Mouse (Mus musculus) urinary bladder, postnatal 10 days (tissue): Measurements from ENCODE around the gene Nprl3.
"Not testable (repeated sequence)": the region's sequence is repeated elsewhere in the genome, so short reads cannot be mapped to it uniquely, and the experiment has no call there.

Source experiments
- DNase-seq: peaks from one replicate; pipeline ENCODE4 v3.0.0; 2022; ENCODE audit warnings: low spot score

Gene Nprl3

DNA sequence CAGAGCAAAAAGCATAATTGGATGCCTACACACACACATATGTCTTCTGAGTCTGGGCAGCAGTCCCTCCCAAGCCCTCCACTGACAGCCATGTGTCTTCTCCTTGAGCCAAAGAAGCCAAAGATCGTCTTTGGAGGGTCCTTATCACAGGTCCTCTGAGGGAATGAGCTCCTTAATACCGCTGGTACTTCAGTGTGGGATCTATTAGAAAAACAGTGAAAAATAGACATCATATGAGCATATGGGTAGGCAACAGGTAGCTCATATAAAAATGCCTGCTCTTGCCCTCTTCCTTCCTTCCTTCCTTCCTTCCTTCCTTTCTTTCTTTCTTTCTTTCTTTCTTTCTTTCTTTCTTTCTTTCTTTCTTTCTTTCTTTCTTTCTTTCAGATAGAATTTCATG, 17.1 kb upstream of the Nprl3 start:
- DNase-seq: not testable (repeated sequence)

DNA sequence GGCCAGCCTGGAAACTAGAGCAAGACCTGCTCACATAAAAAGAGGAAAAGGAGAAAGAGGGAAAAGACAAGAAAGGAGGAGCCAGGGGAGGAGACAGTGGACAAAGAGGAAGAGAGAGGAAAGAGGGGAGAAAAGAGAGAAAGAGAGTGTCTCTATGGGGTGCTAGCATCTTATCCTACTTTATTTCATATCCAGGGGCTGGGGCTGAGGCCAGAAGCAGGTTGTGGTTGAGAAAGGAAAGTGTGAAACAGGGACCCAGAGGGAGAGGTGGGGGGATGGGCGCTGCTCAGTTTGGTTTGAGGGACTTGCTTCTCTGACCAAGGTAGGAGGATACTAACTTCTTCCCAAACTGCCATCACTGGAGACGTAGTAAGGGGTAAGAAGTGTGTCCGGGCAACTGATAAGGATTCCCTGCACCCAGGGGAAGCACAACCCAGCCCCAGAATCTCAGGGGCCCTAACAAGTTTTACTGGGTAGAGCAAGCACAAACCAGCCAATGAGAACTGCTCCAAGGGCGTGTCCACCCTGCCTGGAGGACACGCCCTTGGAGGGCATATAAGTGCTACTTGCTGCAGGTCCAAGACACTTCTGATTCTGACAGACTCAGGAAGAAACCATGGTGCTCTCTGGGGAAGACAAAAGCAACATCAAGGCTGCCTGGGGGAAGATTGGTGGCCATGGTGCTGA, 15.7 kb upstream of the Nprl3 start, which contains the start of gene Hba-a1:
Hba-a1 (plus strand) TSS at position 421 of the 687 bp plus-strand sequence.
- DNase-seq: not testable (repeated sequence)

DNA sequence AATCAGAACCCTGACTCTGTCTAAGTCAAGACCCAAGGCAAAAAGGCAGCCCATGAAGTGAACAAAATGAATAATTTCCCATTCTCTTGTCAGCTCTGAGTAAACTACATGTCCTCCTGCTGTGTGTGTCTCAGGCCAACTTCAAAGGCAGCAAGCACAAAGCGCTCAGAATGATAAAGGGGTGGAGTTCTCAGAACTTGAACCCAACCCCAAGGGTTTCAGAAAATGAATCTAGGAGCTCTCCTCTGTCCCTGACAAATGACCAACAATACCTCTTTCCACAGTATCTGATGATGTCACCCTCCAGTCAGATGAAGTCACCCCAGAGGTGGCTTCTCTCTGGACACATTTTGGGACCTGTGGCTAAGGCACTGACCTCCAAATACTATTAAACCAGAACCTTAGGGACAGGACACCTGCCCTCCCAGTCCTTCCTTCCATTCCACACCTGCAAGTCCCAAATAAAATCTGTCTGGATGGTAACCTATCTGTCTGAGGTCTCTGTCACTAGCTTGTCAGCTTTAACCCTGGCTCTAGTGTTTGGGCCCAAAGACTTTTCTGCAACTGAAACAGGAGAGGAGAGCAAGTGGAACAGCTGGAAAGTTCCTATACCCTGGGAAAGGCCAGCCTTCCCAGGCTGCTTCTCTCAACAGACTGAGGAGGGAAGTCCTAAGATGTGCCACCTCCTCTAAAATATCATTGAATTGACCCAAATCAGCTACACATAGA, 14.1 kb upstream of the Nprl3 start:
- no peak for DNase-seq

DNA sequence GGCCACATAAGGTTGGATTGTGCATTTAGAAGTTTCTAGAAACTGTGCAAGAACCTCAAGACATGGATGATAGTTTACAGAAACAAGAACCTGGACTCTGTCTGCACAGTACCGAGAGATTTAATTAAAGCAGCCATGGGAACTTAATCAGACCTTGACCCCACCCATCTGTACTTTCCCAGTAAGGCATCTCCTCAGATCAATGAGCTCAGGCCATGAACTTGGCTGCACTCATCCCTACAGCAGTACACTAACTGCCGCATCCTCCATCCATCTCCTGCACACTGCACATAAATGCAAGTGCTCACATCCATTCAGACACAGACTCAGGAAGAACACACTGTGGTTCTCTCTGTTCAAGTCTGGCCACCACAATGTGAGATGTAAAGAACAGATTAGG, 13.1 kb upstream of the Nprl3 start:
- no peak for DNase-seq

- no peak for DNase-seq
These were observed 11.0 kb upstream of the Nprl3 start for GRCm38 (mm10) chr11:32278458-32278957.

DNA sequence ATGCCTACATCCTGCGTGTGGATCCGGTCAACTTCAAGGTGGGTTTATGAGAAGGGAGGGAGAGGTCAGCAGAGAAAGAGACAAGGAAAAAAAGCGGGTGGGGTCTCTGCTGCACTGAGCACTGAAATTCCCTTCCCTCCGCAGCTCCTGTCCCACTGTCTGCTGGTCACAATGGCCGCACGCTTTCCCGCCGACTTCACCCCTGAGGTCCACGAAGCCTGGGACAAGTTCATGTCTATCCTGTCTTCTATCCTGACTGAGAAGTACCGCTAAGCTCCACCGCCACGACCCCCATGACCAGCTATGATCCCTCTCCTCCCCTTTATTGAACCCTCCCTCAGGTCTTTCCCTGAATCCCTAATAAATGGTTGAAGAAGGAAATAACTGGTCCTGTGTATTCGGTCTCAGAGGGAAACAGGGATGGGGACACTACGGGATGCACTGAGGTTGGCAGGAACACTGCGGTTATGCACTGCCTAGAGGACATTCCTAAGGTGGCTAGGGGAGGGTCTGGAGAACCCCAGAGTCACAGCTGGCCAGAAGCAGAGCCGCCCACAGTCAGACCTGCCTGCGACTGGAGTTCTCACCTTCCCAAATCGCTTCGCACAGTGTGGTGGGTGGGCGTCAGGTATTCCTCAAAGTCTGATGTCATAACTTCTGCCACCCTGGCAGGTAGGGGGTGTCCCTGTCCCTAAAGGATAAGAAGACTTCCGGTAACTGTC, 10.4 kb upstream of the Nprl3 start:
- no peak for DNase-seq

- DNase-seq: no peak
These were observed 8.8 kb upstream of the Nprl3 start, which contains the start of gene Hba-x for GRCm38 (mm10) chr11:32276347-32276746. Gene Hba-x, plus strand, starts transcription at chr11:32276400.

DNA sequence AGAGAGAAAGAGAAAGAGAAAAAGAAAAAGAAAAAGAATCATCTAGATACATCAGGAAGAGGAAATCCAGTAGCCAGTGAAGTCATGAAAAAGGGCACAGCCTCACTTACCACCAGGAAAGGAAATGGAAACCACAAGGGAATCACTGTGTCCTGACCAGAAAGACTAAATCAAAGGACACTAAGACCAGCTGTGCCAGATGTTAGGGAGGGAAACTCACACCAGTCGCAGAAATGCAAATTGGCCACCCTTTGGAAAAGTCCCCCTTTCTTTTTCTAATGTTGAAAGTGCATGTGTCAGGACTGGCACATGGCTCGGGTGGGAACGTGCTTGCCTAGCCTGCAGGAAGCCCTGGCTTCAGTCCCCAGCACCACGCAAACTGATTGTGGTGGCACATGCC, 3.7 kb upstream of the Nprl3 start:
- DNase-seq: no peak

DNA sequence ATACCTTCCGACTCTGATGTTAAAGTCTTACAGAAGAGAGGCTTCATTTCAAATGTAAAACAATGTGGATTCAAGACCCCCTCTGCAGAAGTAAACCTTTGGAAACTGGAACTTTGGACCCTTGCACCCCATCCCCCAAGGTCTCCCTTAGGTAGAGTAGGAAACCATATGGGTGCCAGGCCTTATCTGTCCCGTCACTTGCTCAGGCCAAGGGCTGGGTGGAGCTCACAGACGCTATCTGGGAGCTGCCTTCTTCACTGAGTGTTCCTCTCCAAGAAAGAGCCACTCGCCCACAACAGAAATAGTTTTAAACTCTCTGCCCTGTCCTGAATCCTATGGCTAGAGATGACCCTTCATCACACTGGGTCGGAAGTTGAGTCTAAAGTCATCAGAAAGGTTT, 1.4 kb upstream of the Nprl3 start:
- no peak for DNase-seq

GRCm38 (mm10) chr11:32267964-32268363, 457 bp upstream of the Nprl3 start:
- DNase-seq: no peak

- DNase-seq: no peak
These were observed 731 bp downstream of the Nprl3 start for GRCm38 (mm10) chr11:32266776-32267175.

- no peak for DNase-seq
These were observed 1.3 kb downstream of the Nprl3 start for GRCm38 (mm10) chr11:32266194-32266593.

DNA sequence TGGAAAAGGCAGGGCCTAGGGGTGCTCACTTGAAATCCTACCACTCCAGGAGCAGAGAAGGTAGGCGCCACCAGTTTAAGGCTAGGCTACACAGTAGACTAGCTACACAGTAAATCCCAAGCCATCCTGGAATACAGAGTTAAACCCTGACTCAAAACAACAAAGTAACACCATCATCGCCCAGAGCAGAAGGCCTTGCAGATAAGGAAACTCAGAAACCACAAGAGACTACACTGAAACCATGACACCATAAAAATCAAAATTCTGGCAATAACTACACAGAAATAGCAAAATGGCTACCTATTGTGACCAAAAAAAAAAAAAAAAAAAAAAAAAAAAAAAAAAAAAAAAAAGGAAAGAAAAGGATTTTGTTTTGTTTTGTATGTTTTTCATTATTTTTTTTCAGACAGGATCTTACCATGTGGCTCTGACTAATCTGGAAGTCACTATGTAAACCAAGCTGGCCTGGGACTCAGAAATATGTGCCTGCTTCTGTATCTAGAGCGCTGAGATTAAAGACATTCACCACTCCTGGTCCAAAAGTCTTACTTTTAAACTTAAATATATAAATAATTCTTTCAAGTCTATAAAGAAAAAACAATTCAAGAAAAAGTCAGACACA, 2.3 kb downstream of the Nprl3 start:
- DNase-seq: no peak

GRCm38 (mm10) chr11:32262674-32263415, 4.7 kb downstream of the Nprl3 start:
- no peak for DNase-seq

- no peak for DNase-seq
These were observed 10.9 kb downstream of the Nprl3 start for GRCm38 (mm10) chr11:32256566-32256965.

GRCm38 (mm10) chr11:32256146-32256545, 11.4 kb downstream of the Nprl3 start:
- DNase-seq: no peak

- no peak for DNase-seq
These were observed 14.4 kb downstream of the Nprl3 start for GRCm38 (mm10) chr11:32253121-32253520.

- DNase-seq: no peak
These were observed 16.4 kb downstream of the Nprl3 start for GRCm38 (mm10) chr11:32250880-32251763.

- DNase-seq: no peak
These were observed 19.2 kb downstream of the Nprl3 start for GRCm38 (mm10) chr11:32248350-32248749.

- no peak for DNase-seq
These were observed 20.4 kb downstream of the Nprl3 start for GRCm38 (mm10) chr11:32247068-32247467.
